Mouse (Mus musculus) kidney, adult 9 months (tissue): ENCODE measurements around the gene Nfam1.
"Not testable (repeated sequence)": the region's sequence is repeated elsewhere in the genome, so short reads cannot be mapped to it uniquely, and the experiment has no call there.

Experiments
- DNase-seq: peaks from one replicate; pipeline ENCODE4 v3.0.0; 2022

The Nfam1 gene

GRCm38 (mm10) chr15:83032981-83033541, at the start of gene Nfam1:
Gene Nfam1 (minus strand): TSS chr15:83033306.
- DNase-seq: peak; percentile 34

- DNase-seq: no peak
These were observed 42.8 kb upstream of the Nfam1 start for GRCm38 (mm10) chr15:83075607-83076525.

- DNase-seq: peak; percentile 85
These were observed 41.1 kb upstream of the Nfam1 start for GRCm38 (mm10) chr15:83074179-83074578.

- DNase-seq: no peak
These were observed 38.6 kb upstream of the Nfam1 start for GRCm38 (mm10) chr15:83071752-83072151.

GRCm38 (mm10) chr15:83070942-83071341, 37.8 kb upstream of the Nfam1 start:
- peak; percentile 67 for DNase-seq

GRCm38 (mm10) chr15:83068270-83068669, 35.2 kb upstream of the Nfam1 start:
- no peak for DNase-seq

GRCm38 (mm10) chr15:83065543-83065942, 32.4 kb upstream of the Nfam1 start:
- DNase-seq: peak; percentile 79

- not testable (repeated sequence) for DNase-seq
These were observed 29.5 kb upstream of the Nfam1 start for GRCm38 (mm10) chr15:83062582-83062981.

GRCm38 (mm10) chr15:83061689-83062088, 28.6 kb upstream of the Nfam1 start:
- no peak for DNase-seq

GRCm38 (mm10) chr15:83059233-83059660, 26.1 kb upstream of the Nfam1 start:
- DNase-seq: no peak

- DNase-seq: no peak
These were observed 24.4 kb upstream of the Nfam1 start for GRCm38 (mm10) chr15:83057533-83057932.

GRCm38 (mm10) chr15:83056378-83057083, 23.4 kb upstream of the Nfam1 start:
- no peak for DNase-seq

GRCm38 (mm10) chr15:83055569-83055968, 22.5 kb upstream of the Nfam1 start:
- DNase-seq: no peak

GRCm38 (mm10) chr15:83053261-83053660, 20.2 kb upstream of the Nfam1 start:
- no peak for DNase-seq

GRCm38 (mm10) chr15:83052341-83053104, 19.4 kb upstream of the Nfam1 start:
- no peak for DNase-seq

- no peak for DNase-seq
These were observed 13.6 kb upstream of the Nfam1 start for GRCm38 (mm10) chr15:83046730-83047129.

- no peak for DNase-seq
These were observed 13.2 kb upstream of the Nfam1 start for GRCm38 (mm10) chr15:83046308-83046707.

- DNase-seq: not testable (repeated sequence)
These were observed 12.5 kb upstream of the Nfam1 start for GRCm38 (mm10) chr15:83045565-83045964.

GRCm38 (mm10) chr15:83043362-83043708, 10.2 kb upstream of the Nfam1 start:
- DNase-seq: no peak

GRCm38 (mm10) chr15:83042655-83043361, 9.7 kb upstream of the Nfam1 start:
- no peak for DNase-seq

- DNase-seq: no peak
These were observed 7.0 kb upstream of the Nfam1 start for GRCm38 (mm10) chr15:83040156-83040555.

- DNase-seq: no peak
These were observed 5.7 kb upstream of the Nfam1 start for GRCm38 (mm10) chr15:83038812-83039211.
